Mouse (Mus musculus): ENCODE results near the gene Ypel5.

- peak; percentile 1 for TF ChIP-seq CTCF (IDR thresholded peaks at IDR 0.05)
- no peak for TF ChIP-seq POLR2A (IDR thresholded peaks at IDR 0.05; ENCODE audit: insufficient read depth, low read depth, low read length)
Measured at GRCm38 (mm10) chr17:72890398-72890898, 54.2 kb downstream of the Ypel5 start.
